Mouse (Mus musculus): ENCODE measurements around the gene Glyatl3. TPM values are rescaled to one million over a fixed set of nuclear protein-coding genes. Genes with fewer than 3 reads are reported as not detected.

The Glyatl3 gene
- not detected for polyA plus RNA-seq (2014; fragmentation: Illumina TruSeq; extraction: RNeasy Lipid Tissue Mini Kit (QIAGEN cat#74804); ENCODE audit: low replicate concordance)

GRCm38 (mm10) chr17:40914250-40914649 is at the start of gene Glyatl3:
Gene Glyatl3 (minus strand): TSS chr17:40914350.

GRCm38 (mm10) chr17:40934420-40935231 is 20.5 kb upstream of the Glyatl3 start, which contains the start of the genes Mut and Cenpq:
Gene Mut (plus strand): TSS chr17:40934685.
Gene Cenpq (minus strand): TSS chr17:40935047.

GRCm38 (mm10) chr17:40879924-40880691 is 34.0 kb downstream of the Glyatl3 start, which contains the start of gene 9130008F23Rik:
Gene 9130008F23Rik (minus strand): TSS chr17:40880559.

Other genes with a start within 250 kb of the Glyatl3 start
- gene Esp1, start 187.2 kb downstream of the Glyatl3 start, polyA plus RNA-seq (2014; fragmentation: Illumina TruSeq; extraction: RNeasy Lipid Tissue Mini Kit (QIAGEN cat#74804); ENCODE audit: low replicate concordance): not detected
- gene Crisp2, start 107.3 kb downstream of the Glyatl3 start, polyA plus RNA-seq (2014; fragmentation: Illumina TruSeq; extraction: RNeasy Lipid Tissue Mini Kit (QIAGEN cat#74804); ENCODE audit: low replicate concordance): 2.1 TPM
- not detected for gene Rhag, start 103.2 kb downstream of the Glyatl3 start, polyA plus RNA-seq (2014; fragmentation: Illumina TruSeq; extraction: RNeasy Lipid Tissue Mini Kit (QIAGEN cat#74804); ENCODE audit: low replicate concordance)
- 23.5 TPM for gene 9130008F23Rik, start 33.8 kb downstream of the Glyatl3 start, polyA plus RNA-seq (2014; fragmentation: Illumina TruSeq; extraction: RNeasy Lipid Tissue Mini Kit (QIAGEN cat#74804); ENCODE audit: low replicate concordance)
- gene Mut, start 20.3 kb upstream of the Glyatl3 start, polyA plus RNA-seq (2014; fragmentation: Illumina TruSeq; extraction: RNeasy Lipid Tissue Mini Kit (QIAGEN cat#74804); ENCODE audit: low replicate concordance): 64.9 TPM
- gene Cenpq, start 20.7 kb upstream of the Glyatl3 start, polyA plus RNA-seq (2014; fragmentation: Illumina TruSeq; extraction: RNeasy Lipid Tissue Mini Kit (QIAGEN cat#74804); ENCODE audit: low replicate concordance): 29.5 TPM

Data from small intestine, adult 10 weeks (tissue).